In genomic region chr5:66617921-66618460, GRCm38 (mm10) we compare ENCODE assay signal across 8 mouse cellular contexts. TPM values are rescaled to one million over a fixed set of nuclear protein-coding genes. Genes with fewer than 3 reads are reported as not detected.
DNase-seq lines count a peak whose midpoint lies in the region; ATAC-seq and TF ChIP-seq lines count a peak whose summit lies in the region.

No protein-coding gene starts in this region.

- WGBS in embryonic facial prominence, embryonic 10.5 days, result under 1% methylated on average over 54 of the region's 54 CpGs
- WGBS in hindbrain, embryonic 10.5 days, result under 1% methylated on average over 54 of the region's 54 CpGs
- 0% methylated on average over 41 of the region's 54 CpGs for WGBS in limb, embryonic 11.5 days

- peaks cover 66% of the 10 kb centered on the region for H3K4me1 ChIP-seq in embryonic facial prominence, embryonic 10.5 days
- H3K4me1 ChIP-seq in hindbrain, embryonic 10.5 days (replicated peaks), result peaks cover 66% of the 10 kb centered on the region
- peaks cover 25% of the 10 kb centered on the region for H3K4me1 ChIP-seq in limb, embryonic 11.5 days (ENCODE audit: control insufficient read depth, insufficient read depth, low read length)

- H3K9me3 ChIP-seq in embryonic facial prominence, embryonic 10.5 days, result no peaks in the 10 kb centered on the region
- H3K9me3 ChIP-seq in hindbrain, embryonic 10.5 days, result no peaks in the 10 kb centered on the region
- H3K9me3 ChIP-seq in limb, embryonic 11.5 days (ENCODE audit: control insufficient read depth, low read length), result no peaks in the 10 kb centered on the region

- peak; percentile 51 for ATAC-seq in limb, embryonic 11.5 days (ENCODE audit: insufficient number of reproducible peaks, low FRiP score, low TSS enrichment, low read depth)

- TF ChIP-seq CTCF in left cerebral cortex, adult 2 months (IDR thresholded peaks at IDR 0.05), result no peak

- H3ac ChIP-seq in myocyte (ENCODE audit: control insufficient read depth, insufficient read length), result peak overlapping the region; percentile 93

- H3K27me3 ChIP-seq in embryonic facial prominence, embryonic 10.5 days (replicated peaks; ENCODE audit: low read depth, poor library complexity, severe bottlenecking), result 0 out of 2 replicates have a peak, but pooled peaks cover 8% of the 10 kb centered on the region
- peaks cover 12% of the 10 kb centered on the region; the same call in 1 of the 2 replicates for H3K27me3 ChIP-seq in hindbrain, embryonic 10.5 days (ENCODE audit: insufficient read depth, poor library complexity, severe bottlenecking)
- H3K27me3 ChIP-seq in limb, embryonic 11.5 days (ENCODE audit: control insufficient read depth, insufficient read depth, low read length), result no peaks in the 10 kb centered on the region
- no peaks in the 10 kb centered on the region for H3K27me3 ChIP-seq in myocyte (ENCODE audit: control insufficient read depth, insufficient read depth, insufficient read length)

- no peak for TF ChIP-seq POLR2A in myocyte (IDR thresholded peaks at IDR 0.05; ENCODE audit: insufficient read length, low read depth)

- peak; percentile 45 to 48 for DNase-seq in left cerebral cortex, adult 2 months (ENCODE audit: extremely low spot score in 1 of 2, low spot score in 2 of 2)
- DNase-seq in left cerebral cortex, adult 9 months (ENCODE audit: low spot score in 2 of 2), result no peak
- peak; percentile 53 for DNase-seq in adipocyte (ENCODE audit: low spot score)
- no peak for DNase-seq in embryonic facial prominence, embryonic 10.5 days (ENCODE audit: low spot score)
- DNase-seq in hindbrain, embryonic 10.5 days (ENCODE audit: low spot score), result no peak
- peak; percentile 70 for DNase-seq in limb, embryonic 11.5 days (ENCODE audit: low spot score)
- no peak for DNase-seq in gastrocnemius, postnatal 10 days

- peaks cover 49% of the 10 kb centered on the region for H3K79me2 ChIP-seq in myocyte (ENCODE audit: control insufficient read depth, insufficient read depth)

- H3K4me2 ChIP-seq in limb, embryonic 11.5 days (ENCODE audit: low read depth, severe bottlenecking), result peak overlapping the region; percentile 74
- H3K4me2 ChIP-seq in myocyte (ENCODE audit: low read depth), result peak overlapping the region; percentile 85

- H3K36me3 ChIP-seq in embryonic facial prominence, embryonic 10.5 days (replicated peaks), result no peaks in the 10 kb centered on the region
- H3K36me3 ChIP-seq in hindbrain, embryonic 10.5 days, result no peaks in the 10 kb centered on the region
- H3K36me3 ChIP-seq in limb, embryonic 11.5 days (ENCODE audit: control insufficient read depth, insufficient read depth, low read length), result no peaks in the 10 kb centered on the region
- H3K36me3 ChIP-seq in myocyte (ENCODE audit: control insufficient read depth, insufficient read depth), result no peaks in the 10 kb centered on the region

- H3K9ac ChIP-seq in limb, embryonic 11.5 days (ENCODE audit: low read length), result peak overlapping the region; percentile 92

- H3K27ac ChIP-seq in left cerebral cortex, adult 2 months, result peak overlapping the region; percentile 97
- peak overlapping the region; percentile 95 for H3K27ac ChIP-seq in embryonic facial prominence, embryonic 10.5 days (replicated peaks)
- H3K27ac ChIP-seq in hindbrain, embryonic 10.5 days, result peak overlapping the region; percentile 97
- H3K27ac ChIP-seq in limb, embryonic 11.5 days (replicated peaks; ENCODE audit: low read depth, low read length), result peak overlapping the region; percentile 97

- intact Hi-C loops in left cerebral cortex, adult 2 months (cut with DNase I), result loop anchor here (1.0 to 5.0 kb wide), 4 partner anchors 58 to 225 kb away; partner anchors contain the start of gene Uchl1

- peak overlapping the region; percentile 84 for H3K4me3 ChIP-seq in left cerebral cortex, adult 2 months
- H3K4me3 ChIP-seq in embryonic facial prominence, embryonic 10.5 days, result peak overlapping the region; percentile 73
- H3K4me3 ChIP-seq in hindbrain, embryonic 10.5 days, result peak overlapping the region; percentile 77
- peak overlapping the region; percentile 76 for H3K4me3 ChIP-seq in limb, embryonic 11.5 days (ENCODE audit: low read depth, low read length)
- H3K4me3 ChIP-seq in myocyte, result peak overlapping the region; percentile 61

TF ChIP-seq in myocyte, 11 proteins besides CTCF, POLR2A, EP300 and RAD21:
- TF ChIP-seq SRF (IDR thresholded peaks at IDR 0.05; ENCODE audit: control insufficient read depth, insufficient read length, low read depth) (no peak), MYOG (IDR thresholded peaks at IDR 0.05; ENCODE audit: control insufficient read depth in 1 of 3, insufficient read depth in 1 of 3, insufficient read length in 2 of 3, low read depth in 2 of 3) (peak in 2 of 3 experiments; percentile 63 to 73), CEBPB (IDR thresholded peaks at IDR 0.05; ENCODE audit: insufficient read depth, poor library complexity, severe bottlenecking) (no peak), USF1 (IDR thresholded peaks at IDR 0.05; ENCODE audit: low read depth) (no peak), E2F4 (IDR thresholded peaks at IDR 0.05; ENCODE audit: insufficient read depth) (no peak), POLR2AphosphoS2 (IDR thresholded peaks at IDR 0.05; ENCODE audit: insufficient read length, low read depth) (no peak), REST (IDR thresholded peaks at IDR 0.05; ENCODE audit: insufficient read depth, insufficient read length) (no peak), MYOD1 (IDR thresholded peaks at IDR 0.05; ENCODE audit: control insufficient read depth in 1 of 3, insufficient read length in 2 of 3, low read depth in 2 of 3) (peak in 2 of 3 experiments; percentile 38 to 65), TCF3 (IDR thresholded peaks at IDR 0.05; ENCODE audit: insufficient read length, low read depth) (no peak), MAX (IDR thresholded peaks at IDR 0.05; ENCODE audit: low read depth) (no peak)
TF ChIP-seq in myocyte: peak in this region for 2.

RNA-seq across cellular contexts. Expression of gene Apbb2, which starts 0.6 kb away (rescaled TPM):
- total RNA-seq in left cerebral cortex, adult 2 months (2021), result 10 to 100 TPM; 60.1 to 70.5 TPM
- 30.7 and 36.8 TPM in 2 replicates for polyA plus RNA-seq in embryonic facial prominence, embryonic 10.5 days (2016; fragmentation: Nextera tagmentation; extraction: Ambion mirVana)
- polyA plus RNA-seq in hindbrain, embryonic 10.5 days (2016; fragmentation: Nextera tagmentation; extraction: Ambion mirVana), result 28.2 and 44.4 TPM in 2 replicates
- polyA plus RNA-seq in limb, embryonic 11.5 days (2014; fragmentation: Nextera tagmentation; extraction: Ambion mirVana), result 37.9 and 38.5 TPM in 2 replicates
- polyA plus RNA-seq in myocyte (2012; fragmentation: generic; extraction: Trizol), result 19.1 TPM
- 10 to 100 TPM; 55.1 to 56.2 TPM for total RNA-seq in gastrocnemius, postnatal 10 days (2021)

RNA-seq across cellular contexts. Expression of gene Uchl1, which starts 57.9 kb away (rescaled TPM):
- total RNA-seq in left cerebral cortex, adult 2 months (2021), result 100 to 1,000 TPM; 878 to 888 TPM
- polyA plus RNA-seq in embryonic facial prominence, embryonic 10.5 days (2016; fragmentation: Nextera tagmentation; extraction: Ambion mirVana), result 128 and 137 TPM in 2 replicates
- polyA plus RNA-seq in hindbrain, embryonic 10.5 days (2016; fragmentation: Nextera tagmentation; extraction: Ambion mirVana), result 287 and 400 TPM in 2 replicates
- polyA plus RNA-seq in limb, embryonic 11.5 days (2014; fragmentation: Nextera tagmentation; extraction: Ambion mirVana), result 42.6 and 57.8 TPM in 2 replicates
- 2.2 TPM for polyA plus RNA-seq in myocyte (2012; fragmentation: generic; extraction: Trizol)
- 10 to 100 TPM; 15.0 to 18.4 TPM for total RNA-seq in gastrocnemius, postnatal 10 days (2021)

Comparison
In these comparisons a context has a peak if more than half of its experiments do, and no peak if none do; other contexts are left out.
1. DNase-seq: peak in left cerebral cortex, adult 2 months (2 of 2), adipocyte (single experiment) and limb, embryonic 11.5 days (single experiment); none in left cerebral cortex, adult 9 months (0 of 2), embryonic facial prominence, embryonic 10.5 days (single experiment), hindbrain, embryonic 10.5 days (single experiment) and gastrocnemius, postnatal 10 days (single experiment).
2. RNA of gene Uchl1, which starts 57.9 kb away (polyA plus RNA-seq): 287 to 400 TPM in hindbrain, embryonic 10.5 days, 128 to 137 TPM in embryonic facial prominence, embryonic 10.5 days and 42.6 to 57.8 TPM in limb, embryonic 11.5 days; 2.2 TPM in myocyte (single experiment); every median in the first group is over 10 times any median in the second.
3. Peak in every context shown above with its lines, with median percentiles within 50 percentile points of each other: H3K27ac ChIP-seq and H3K4me3 ChIP-seq.